Mouse (Mus musculus) embryonic facial prominence, embryonic 14.5 days (tissue): Measurements from ENCODE around the gene Dhrs3. TPM values are rescaled to one million over a fixed set of nuclear protein-coding genes. Genes with fewer than 3 reads are reported as not detected.

Experiments
- ATAC-seq: fragments of 200-750 bp; cut with Nextera tagmentation; 2 replicates; pipeline ENCODE4 v1.8.0; 2017; ENCODE audit warnings: low read depth, moderate number of reproducible peaks, moderate TSS enrichment
- DNase-seq: peaks from one replicate; pipeline ENCODE4 v3.0.0-alpha.2; 2015; ENCODE audit warnings: low spot score
- H3K27ac ChIP-seq: fragments of 300-500 bp; sonication (generic); replicated peaks from 2 replicates; pipeline ENCODE4 v1.5.1; 2014; ENCODE audit warnings: low read depth, mild to moderate bottlenecking, low read length, moderate library complexity
- H3K27me3 ChIP-seq: fragments of 300-500 bp; sonication (generic); replicated peaks from 2 replicates; pipeline ENCODE4 v1.6.1; 2014; ENCODE audit warnings: low read length; ENCODE audit not compliant: control insufficient read depth, insufficient read depth
- H3K36me3 ChIP-seq: fragments of 300-500 bp; sonication (generic); 2 replicates; pipeline ENCODE4 v1.6.1; 2014; ENCODE audit warnings: low read length, mixed read lengths; ENCODE audit not compliant: control insufficient read depth, insufficient read depth
- H3K4me1 ChIP-seq: fragments of 300-500 bp; sonication (generic); 2 replicates; pipeline ENCODE4 v1.6.1; 2014; ENCODE audit warnings: antibody characterized with exemption, low read length; ENCODE audit not compliant: control insufficient read depth, insufficient read depth
- H3K4me2 ChIP-seq: fragments of 300-500 bp; sonication (generic); 2 replicates; pipeline ENCODE4 v1.6.1; 2014; ENCODE audit warnings: low read depth, mild to moderate bottlenecking, low read length, moderate library complexity, mixed read lengths
- H3K4me3 ChIP-seq: fragments of 300-500 bp; sonication (generic); 2 replicates; pipeline ENCODE4 v1.5.1; 2014; ENCODE audit warnings: low read depth, mild to moderate bottlenecking, low read length
- H3K9ac ChIP-seq: fragments of 300-500 bp; sonication (generic); 2 replicates; pipeline ENCODE4 v1.6.1; 2014; ENCODE audit warnings: low read depth, mild to moderate bottlenecking, low read length, moderate library complexity, mixed read lengths
- H3K9me3 ChIP-seq: fragments of 300-500 bp; sonication (generic); 2 replicates; pipeline ENCODE4 v1.6.1; 2016; ENCODE audit warnings: low read length; ENCODE audit not compliant: control insufficient read depth
- WGBS: fragments of 180-500 bp; shearing (Covaris S2); extraction: QIAGEN DNeasy Blood & Tissue Kit; methylation state at CpG from one replicate; pipeline ENCODE4 v1.1.7; 2014; 5-methylcytosine and 5-hydroxymethylcytosine counted together
- polyA plus RNA-seq: library from polyadenylated mRNA; unstranded; fragments of >200 nt; fragmentation: Nextera tagmentation; extraction: Ambion mirVana; gene quantifications from 2 replicates; pipeline ENCODE4 v1.2.1, GENCODE M21; 2014

The Dhrs3 gene
- polyA plus RNA-seq, 1 experiment from 2014 or later, result 67.4 TPM

GRCm38 (mm10) chr4:144882881-144883331, 9.7 kb upstream of the Dhrs3 start:
- 23% methylated on average over 8 of the region's 8 CpGs for WGBS

GRCm38 (mm10) chr4:144886460-144886859, 6.2 kb upstream of the Dhrs3 start:
- H3K27me3 ChIP-seq, result no peaks in the 10 kb centered on the region
- DNase-seq, result peak; percentile 68
- H3K9me3 ChIP-seq, result no peaks in the 10 kb centered on the region
- no peak overlapping the region for H3K4me3 ChIP-seq
- H3K9ac ChIP-seq, result no peak overlapping the region
- ATAC-seq, result no peak
- WGBS, result 62% methylated on average over 6 of the region's 6 CpGs
- H3K36me3 ChIP-seq, result no peaks in the 10 kb centered on the region
- no peak overlapping the region for H3K4me2 ChIP-seq
- H3K4me1 ChIP-seq, result peaks cover 6% of the 10 kb centered on the region; the same call in 1 of the 2 replicates
- H3K27ac ChIP-seq, result no peak overlapping the region

More at GRCm38 (mm10) chr4:144882881-144883331, 9.7 kb upstream of the Dhrs3 start:
- no peaks in the 10 kb centered on the region for H3K36me3 ChIP-seq
- ATAC-seq, result peak; percentile 51
- H3K27me3 ChIP-seq, result no peaks in the 10 kb centered on the region
- H3K4me1 ChIP-seq, result no peaks in the 10 kb centered on the region
- H3K9me3 ChIP-seq, result no peaks in the 10 kb centered on the region
- peak overlapping the region; percentile 4 for H3K27ac ChIP-seq
- H3K4me3 ChIP-seq, result no peak overlapping the region
- no peak overlapping the region for H3K4me2 ChIP-seq
- H3K9ac ChIP-seq, result no peak overlapping the region
- DNase-seq, result peak; percentile 76

GRCm38 (mm10) chr4:144888750-144889149, 3.9 kb upstream of the Dhrs3 start:
- ATAC-seq, result no peak
- Histone ChIP-seq H3K9ac (no peak overlapping the region), H3K36me3 (no peaks in the 10 kb centered on the region), H3K4me2 (no peak overlapping the region), H3K9me3 (no peaks in the 10 kb centered on the region), H3K27me3 (no peaks in the 10 kb centered on the region), H3K4me1 (peaks cover 13% of the 10 kb centered on the region), H3K4me3 (no peak overlapping the region), H3K27ac (no peak overlapping the region)
- 82% methylated on average over 4 of the region's 4 CpGs for WGBS
- DNase-seq, result no peak

GRCm38 (mm10) chr4:144889505-144890301, 2.9 kb upstream of the Dhrs3 start:
- 69% methylated on average over 9 of the region's 9 CpGs for WGBS
- Histone ChIP-seq H3K4me1 (peaks cover 18% of the 10 kb centered on the region), H3K27ac (peak overlapping the region; percentile 45), H3K9ac (no peak overlapping the region), H3K36me3 (no peaks in the 10 kb centered on the region), H3K4me2 (no peak overlapping the region), H3K4me3 (no peak overlapping the region), H3K27me3 (no peaks in the 10 kb centered on the region; the same call in 1 of the 2 replicates), H3K9me3 (no peaks in the 10 kb centered on the region)
- DNase-seq, result no peak
- no peak for ATAC-seq

- DNase-seq, result peak; percentile 87
- Histone ChIP-seq H3K36me3 (no peaks in the 10 kb centered on the region), H3K4me1 (peaks cover 28% of the 10 kb centered on the region), H3K9ac (no peak overlapping the region; the same call in 1 of the 2 replicates), H3K9me3 (no peaks in the 10 kb centered on the region), H3K4me2 (peak overlapping the region; percentile 16; the same call in 1 of the 2 replicates), H3K27me3 (no peaks in the 10 kb centered on the region; the same call in 1 of the 2 replicates), H3K4me3 (no peak overlapping the region), H3K27ac (peak overlapping the region; percentile 80; the same call in 1 of the 2 replicates)
- ATAC-seq, result no peak
- WGBS, result 15% methylated on average over 7 of the region's 7 CpGs
These were observed 1.9 kb upstream of the Dhrs3 start for GRCm38 (mm10) chr4:144890690-144891120.

- H3K36me3 ChIP-seq, result no peaks in the 10 kb centered on the region
- no peak for ATAC-seq
- no peaks in the 10 kb centered on the region for H3K9me3 ChIP-seq
- no peak overlapping the region for H3K4me3 ChIP-seq
- H3K4me1 ChIP-seq, result peaks cover 32% of the 10 kb centered on the region
- DNase-seq, result peak; percentile 70
- H3K9ac ChIP-seq, result no peak overlapping the region; the same call in 1 of the 2 replicates
- no peaks in the 10 kb centered on the region; the same call in 1 of the 2 replicates for H3K27me3 ChIP-seq
- H3K27ac ChIP-seq, result peak overlapping the region; percentile 80
- WGBS, result 37% methylated on average over 10 of the region's 10 CpGs
- H3K4me2 ChIP-seq, result peak overlapping the region; percentile 97
These were observed 1.4 kb upstream of the Dhrs3 start for GRCm38 (mm10) chr4:144891121-144891711.

- no peaks in the 10 kb centered on the region for H3K36me3 ChIP-seq
- H3K27me3 ChIP-seq, result no peaks in the 10 kb centered on the region; the same call in 1 of the 2 replicates
- no peaks in the 10 kb centered on the region for H3K9me3 ChIP-seq
- DNase-seq (no peak), ATAC-seq (no peak)
- H3K27ac ChIP-seq, result peak overlapping the region; percentile 80
- peak overlapping the region; percentile 64 for H3K4me3 ChIP-seq
- 16% methylated on average over 5 of the region's 5 CpGs for WGBS
- peak overlapping the region; percentile 97 for H3K4me2 ChIP-seq
- H3K4me1 ChIP-seq, result peaks cover 32% of the 10 kb centered on the region
- H3K9ac ChIP-seq, result peak overlapping the region; percentile 76
These were observed 889 bp upstream of the Dhrs3 start for GRCm38 (mm10) chr4:144891743-144892132.

GRCm38 (mm10) chr4:144892937-144893272, 278 bp downstream of the Dhrs3 start:
- Histone ChIP-seq H3K9ac (peak overlapping the region; percentile 76), H3K4me3 (peak overlapping the region; percentile 64), H3K4me2 (peak overlapping the region; percentile 97), H3K27ac (peak overlapping the region; percentile 80), H3K27me3 (no peaks in the 10 kb centered on the region; the same call in 1 of the 2 replicates), H3K36me3 (no peaks in the 10 kb centered on the region), H3K4me1 (peaks cover 32% of the 10 kb centered on the region), H3K9me3 (no peaks in the 10 kb centered on the region)
- under 1% methylated on average over 12 of the region's 12 CpGs for WGBS
- DNase-seq, result no peak
- ATAC-seq, result no peak
